Mouse (Mus musculus): ENCODE measurements around the gene Rnf167.

DNA sequence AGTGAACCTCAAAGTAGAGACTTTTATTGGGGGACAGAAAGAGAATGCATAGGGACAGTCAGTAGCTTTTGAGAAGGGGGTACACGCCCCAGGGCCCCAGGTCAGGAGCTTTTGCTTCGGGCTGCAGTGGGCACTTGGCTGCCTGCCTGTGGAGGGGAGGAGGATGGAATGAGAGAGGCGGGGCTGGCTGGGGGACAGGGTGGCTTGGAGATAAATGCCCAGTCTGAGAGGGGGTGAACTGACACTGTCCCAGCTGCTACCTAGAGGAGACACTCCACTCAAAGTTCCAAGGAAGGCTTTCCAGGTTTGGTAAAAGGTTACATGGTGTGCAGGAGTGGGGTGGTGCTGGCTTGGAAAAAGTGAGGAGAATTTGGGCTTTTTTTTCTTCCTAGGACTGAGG is 9.9 kb downstream of the Rnf167 start, which contains the start of gene Eno3:
- no peak for TF ChIP-seq POLR2A (IDR thresholded peaks at IDR 0.05; ENCODE audit: borderline replicate concordance, extremely low read depth, insufficient read depth, insufficient read length, poor library complexity, severe bottlenecking)
- TF ChIP-seq CTCF (IDR thresholded peaks at IDR 0.05; ENCODE audit: borderline replicate concordance, extremely low read depth, insufficient read depth, insufficient read length) = no peak

Measured in brain, embryonic 14.5 days (tissue).